Mouse (Mus musculus) heart, embryonic 11.5 days (tissue): ENCODE results near the gene U2surp. TPM values are rescaled to one million over a fixed set of nuclear protein-coding genes. Genes with fewer than 3 reads are reported as not detected.

Experiments
- ATAC-seq: fragments of 200-750 bp; cut with Nextera tagmentation; replicated peaks from 2 replicates; pipeline ENCODE4 v1.8.0; 2017; ENCODE audit warnings: moderate library complexity; ENCODE audit not compliant: insufficient number of reproducible peaks, low FRiP score, low TSS enrichment
- H3K27ac ChIP-seq: fragments of 300-500 bp; sonication (generic); 2 replicates; pipeline ENCODE4 v1.5.1; 2014; ENCODE audit warnings: mild to moderate bottlenecking, low read depth, low read length
- H3K27me3 ChIP-seq: fragments of 300-500 bp; sonication (generic); 2 replicates; pipeline ENCODE4 v1.6.1; 2014; ENCODE audit warnings: mild to moderate bottlenecking, low read length, mixed read lengths; ENCODE audit not compliant: control insufficient read depth, insufficient read depth
- H3K36me3 ChIP-seq: fragments of 300-500 bp; sonication (generic); 2 replicates; pipeline ENCODE4 v1.6.1; 2014; ENCODE audit warnings: mild to moderate bottlenecking, low read length, moderate library complexity, mixed read lengths; ENCODE audit not compliant: control insufficient read depth, insufficient read depth
- H3K4me1 ChIP-seq: fragments of 300-500 bp; sonication (generic); 2 replicates; pipeline ENCODE4 v1.6.1; 2014; ENCODE audit warnings: low read length; ENCODE audit not compliant: control insufficient read depth, insufficient read depth
- H3K4me2 ChIP-seq: fragments of 300-500 bp; sonication (generic); 2 replicates; pipeline ENCODE4 v1.6.1; 2014; ENCODE audit warnings: mild to moderate bottlenecking, moderate library complexity
- H3K4me3 ChIP-seq: fragments of 300-500 bp; sonication (generic); 2 replicates; pipeline ENCODE4 v1.5.1; 2014; ENCODE audit warnings: low read depth, low read length
- H3K9ac ChIP-seq: fragments of 300-500 bp; sonication (generic); 2 replicates; pipeline ENCODE4 v1.6.1; 2014; ENCODE audit warnings: mild to moderate bottlenecking, low read depth, low read length, moderate library complexity
- H3K9me3 ChIP-seq: fragments of 300-500 bp; sonication (generic); replicated peaks from 2 replicates; pipeline ENCODE4 v1.6.1; 2016; ENCODE audit warnings: low read length; ENCODE audit not compliant: control insufficient read depth
- WGBS: fragments of 180-500 bp; shearing (Covaris S2); extraction: QIAGEN DNeasy Blood & Tissue Kit; methylation state at CpG from one replicate; pipeline ENCODE4 v1.1.7; 2014; ENCODE audit not compliant: insufficient replicate concordance; 5-methylcytosine and 5-hydroxymethylcytosine counted together
- polyA plus RNA-seq: library from polyadenylated mRNA; unstranded; fragments of >200 nt; fragmentation: Nextera tagmentation; extraction: Ambion mirVana; gene quantifications from 2 replicates; pipeline ENCODE4 v1.2.1, GENCODE M21; 2014

U2surp gene
- polyA plus RNA-seq, 1 experiment from 2014 or later: 102 TPM

DNA sequence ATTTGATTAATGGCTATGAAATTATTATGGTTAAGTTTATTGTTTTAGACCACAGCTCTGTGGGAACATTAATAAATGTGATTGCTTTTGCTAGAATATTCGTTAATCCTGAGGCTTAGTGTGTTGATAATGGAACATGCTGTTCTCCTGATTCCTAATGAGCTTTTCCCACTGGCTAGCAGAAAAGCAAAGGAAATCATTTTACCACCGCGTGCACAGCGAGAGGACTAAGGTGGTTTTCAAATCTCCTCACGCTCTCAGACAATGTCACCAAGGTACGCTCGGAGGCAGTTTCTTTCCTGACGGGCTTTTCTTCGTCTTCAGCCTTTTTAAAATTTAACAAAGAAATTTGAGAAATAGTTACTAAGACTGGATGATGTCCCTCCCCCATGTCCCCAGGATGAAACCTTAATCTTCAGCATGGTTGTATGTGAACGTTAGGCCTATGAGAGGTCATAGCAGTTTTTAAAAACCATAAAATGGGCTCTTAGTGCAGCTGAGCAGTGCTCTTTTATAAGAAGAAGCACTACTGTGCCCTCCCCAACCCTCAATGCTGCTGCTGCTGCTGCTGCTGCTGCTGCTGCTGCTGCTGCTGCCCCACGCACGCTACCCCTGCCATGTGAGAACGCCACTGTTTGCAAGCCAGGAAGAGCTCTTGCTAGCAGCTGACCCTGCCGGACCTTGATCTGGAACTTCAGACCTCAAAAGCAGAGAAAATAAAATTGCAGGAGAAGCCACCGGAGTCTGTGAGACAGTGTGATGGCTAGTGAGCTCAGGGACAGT is 30.0 kb upstream of the U2surp start:
- 81% methylated on average over 15 of the region's 15 CpGs for whole genome bisulfite sequencing
- H3K4me3 ChIP-seq: no peak overlapping the region
- no peaks in the 10 kb centered on the region for H3K36me3 ChIP-seq
- no peaks in the 10 kb centered on the region for H3K27me3 ChIP-seq
- no peak overlapping the region for H3K9ac ChIP-seq
- no peak for ATAC-seq
- H3K9me3 ChIP-seq: no peaks in the 10 kb centered on the region
- H3K27ac ChIP-seq: no peak overlapping the region
- H3K4me2 ChIP-seq: no peak overlapping the region
- H3K4me1 ChIP-seq: no peaks in the 10 kb centered on the region

DNA sequence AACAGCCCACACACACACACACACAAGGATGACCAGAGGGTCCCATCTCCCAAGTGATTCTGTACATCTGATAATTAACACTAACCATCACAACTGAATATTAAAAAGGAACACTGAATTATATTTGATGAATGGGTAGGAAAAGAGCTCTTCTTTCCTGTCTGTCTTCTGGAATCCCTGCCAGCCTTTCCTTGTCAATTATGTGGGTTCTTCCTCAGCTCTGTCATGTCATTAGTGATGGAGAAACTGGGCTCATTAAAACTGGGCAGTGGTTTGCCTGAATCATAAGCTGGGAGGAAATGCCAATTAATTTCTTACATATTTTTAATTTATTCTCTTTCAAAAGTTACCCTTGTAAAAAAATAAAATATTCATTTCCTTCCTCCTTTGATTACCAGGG is 29.4 kb upstream of the U2surp start:
- ATAC-seq: no peak
- H3K4me2 ChIP-seq: no peak overlapping the region
- no peak overlapping the region for H3K9ac ChIP-seq
- H3K4me3 ChIP-seq: no peak overlapping the region
- no peaks in the 10 kb centered on the region for H3K4me1 ChIP-seq
- H3K27me3 ChIP-seq: no peaks in the 10 kb centered on the region
- H3K9me3 ChIP-seq: no peaks in the 10 kb centered on the region
- H3K36me3 ChIP-seq: no peaks in the 10 kb centered on the region
- H3K27ac ChIP-seq: no peak overlapping the region

DNA sequence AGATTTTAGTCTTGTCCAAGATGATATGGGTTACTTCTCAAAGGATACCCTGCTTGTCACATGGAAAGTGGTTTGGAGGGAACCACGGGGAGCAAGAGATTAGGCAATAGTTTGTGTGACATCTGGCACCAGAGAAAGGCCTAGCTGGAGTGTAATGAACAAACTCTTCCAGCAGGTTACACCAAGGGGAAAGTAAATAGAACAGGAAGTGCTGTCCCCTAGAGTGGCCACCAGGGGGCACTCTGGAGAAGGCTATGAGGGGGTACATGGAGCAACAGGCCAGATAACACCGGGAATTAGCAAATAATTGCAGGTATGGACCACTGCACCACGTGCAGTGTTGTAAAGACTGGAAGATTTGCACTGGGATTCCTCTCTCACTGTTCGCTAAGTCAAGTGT is 28.7 kb upstream of the U2surp start:
- ATAC-seq: no peak
- no peaks in the 10 kb centered on the region for H3K36me3 ChIP-seq
- no peak overlapping the region for H3K9ac ChIP-seq
- 61% methylated on average over 4 of the region's 4 CpGs for WGBS
- H3K9me3 ChIP-seq: no peaks in the 10 kb centered on the region
- no peaks in the 10 kb centered on the region for H3K4me1 ChIP-seq
- no peak overlapping the region for H3K4me3 ChIP-seq
- H3K4me2 ChIP-seq: no peak overlapping the region
- H3K27ac ChIP-seq: no peak overlapping the region
- no peaks in the 10 kb centered on the region for H3K27me3 ChIP-seq

DNA sequence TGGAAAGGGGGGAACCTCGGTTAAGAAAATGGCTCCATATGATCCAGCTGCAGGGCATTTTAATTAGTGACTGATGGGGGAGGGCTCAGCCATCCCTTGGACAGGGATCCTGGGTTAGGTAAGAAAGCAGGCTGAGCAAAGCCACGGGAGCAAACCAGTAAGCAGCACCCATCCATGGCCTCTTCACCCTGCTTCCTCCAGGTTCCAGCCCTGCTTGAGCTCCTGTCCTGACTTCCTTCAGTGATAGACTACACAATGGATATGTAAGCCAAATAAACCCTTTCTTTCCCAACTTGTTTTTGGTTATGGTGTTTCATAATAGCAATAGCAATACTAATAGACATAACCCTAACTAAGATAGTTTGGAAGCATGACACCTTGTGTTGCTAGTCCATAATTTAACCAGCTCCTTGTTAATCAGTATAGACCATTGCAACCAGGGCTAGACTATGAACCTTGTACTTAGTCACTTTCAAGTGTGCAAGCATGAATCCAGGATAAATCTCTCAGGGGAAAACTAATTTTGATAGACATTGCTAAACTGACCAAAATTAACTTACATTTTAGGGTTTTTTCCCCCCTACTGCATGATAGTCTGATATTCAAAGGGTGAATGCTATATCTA is 27.5 kb upstream of the U2surp start:
- no peaks in the 10 kb centered on the region for H3K27me3 ChIP-seq
- H3K4me2 ChIP-seq: no peak overlapping the region
- no peak overlapping the region for H3K27ac ChIP-seq
- no peak overlapping the region for H3K4me3 ChIP-seq
- WGBS: 45% methylated on average over 2 of the region's 2 CpGs
- ATAC-seq: no peak
- H3K9ac ChIP-seq: no peak overlapping the region
- H3K4me1 ChIP-seq: no peaks in the 10 kb centered on the region
- H3K36me3 ChIP-seq: no peaks in the 10 kb centered on the region
- H3K9me3 ChIP-seq: no peaks in the 10 kb centered on the region

DNA sequence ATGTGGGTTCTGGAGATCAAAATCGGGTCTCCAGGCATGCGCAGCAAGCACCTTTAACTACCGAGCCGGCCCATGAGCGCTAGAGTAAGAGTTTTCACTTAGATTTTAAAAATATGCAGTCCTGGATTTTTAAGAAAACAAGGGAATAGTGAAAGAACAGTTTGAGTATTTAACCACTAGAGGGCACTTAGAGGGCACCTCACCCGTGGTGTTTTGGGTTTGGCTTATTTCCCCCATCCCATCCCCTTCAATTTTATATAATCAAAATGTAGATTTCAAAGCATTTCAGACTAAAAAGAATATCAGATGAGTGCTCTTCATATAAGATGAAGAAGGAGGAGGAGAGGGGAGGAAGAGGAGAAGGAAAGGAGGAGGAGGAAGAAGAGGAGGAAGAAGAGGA is 22.0 kb upstream of the U2surp start:
- no peaks in the 10 kb centered on the region for H3K27me3 ChIP-seq
- no peak overlapping the region for H3K4me2 ChIP-seq
- H3K4me1 ChIP-seq: no peaks in the 10 kb centered on the region
- no peak overlapping the region for H3K27ac ChIP-seq
- no peak overlapping the region for H3K4me3 ChIP-seq
- ATAC-seq: no peak
- WGBS: 34% methylated on average over 6 of the region's 6 CpGs
- H3K9me3 ChIP-seq: no peaks in the 10 kb centered on the region
- no peaks in the 10 kb centered on the region for H3K36me3 ChIP-seq
- H3K9ac ChIP-seq: no peak overlapping the region

DNA sequence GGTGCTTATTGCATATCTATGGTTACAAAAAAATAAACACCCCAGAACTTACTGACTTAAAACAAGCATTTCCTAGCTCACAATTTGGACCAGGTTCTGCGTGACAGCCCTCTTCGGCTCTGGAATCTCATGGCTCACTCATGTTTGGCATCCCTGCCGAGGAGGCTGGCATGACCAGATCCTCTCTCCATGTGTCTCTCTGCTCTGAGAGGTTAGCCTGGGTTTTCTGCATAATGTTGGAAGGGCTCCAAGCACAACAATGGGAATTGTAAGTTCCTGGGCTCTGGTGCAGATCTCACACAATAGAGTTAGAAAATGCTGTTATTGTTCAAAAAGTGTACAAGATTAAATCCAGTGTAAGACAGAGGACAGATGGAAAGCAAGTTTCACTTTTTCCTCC is 19.3 kb upstream of the U2surp start:
- H3K27me3 ChIP-seq: no peaks in the 10 kb centered on the region
- WGBS: 63% methylated on average over 3 of the region's 3 CpGs
- no peaks in the 10 kb centered on the region for H3K9me3 ChIP-seq
- no peaks in the 10 kb centered on the region for H3K4me1 ChIP-seq
- no peak overlapping the region for H3K4me2 ChIP-seq
- no peak overlapping the region for H3K4me3 ChIP-seq
- H3K9ac ChIP-seq: no peak overlapping the region
- H3K36me3 ChIP-seq: no peaks in the 10 kb centered on the region
- ATAC-seq: no peak
- no peak overlapping the region for H3K27ac ChIP-seq

DNA sequence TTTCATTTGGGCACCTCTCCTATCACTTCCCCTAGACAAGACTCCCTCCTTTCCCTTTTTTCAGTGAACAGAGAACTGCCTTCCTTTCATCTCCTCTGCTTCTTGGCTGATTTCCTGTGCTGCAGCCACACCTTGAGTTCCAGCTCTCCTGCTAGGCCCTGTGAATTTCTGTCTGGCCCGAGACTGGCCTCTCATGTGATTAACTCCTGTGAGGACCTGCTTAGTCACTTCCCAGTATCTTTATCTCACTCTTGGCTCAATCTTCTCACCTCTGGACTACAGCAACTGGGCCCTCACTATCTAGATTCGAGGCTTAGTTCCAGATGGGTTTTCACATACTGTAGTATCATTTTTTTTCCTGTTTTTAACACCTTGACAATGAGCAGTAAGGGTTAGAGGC is 15.9 kb upstream of the U2surp start:
- ATAC-seq: no peak
- Histone ChIP-seq H3K27me3 (no peaks in the 10 kb centered on the region), H3K9ac (no peak overlapping the region), H3K9me3 (no peaks in the 10 kb centered on the region), H3K27ac (no peak overlapping the region), H3K4me2 (no peak overlapping the region), H3K36me3 (no peaks in the 10 kb centered on the region), H3K4me3 (no peak overlapping the region), H3K4me1 (no peaks in the 10 kb centered on the region)
- 12% methylated on average over 2 of the region's 2 CpGs for WGBS

DNA sequence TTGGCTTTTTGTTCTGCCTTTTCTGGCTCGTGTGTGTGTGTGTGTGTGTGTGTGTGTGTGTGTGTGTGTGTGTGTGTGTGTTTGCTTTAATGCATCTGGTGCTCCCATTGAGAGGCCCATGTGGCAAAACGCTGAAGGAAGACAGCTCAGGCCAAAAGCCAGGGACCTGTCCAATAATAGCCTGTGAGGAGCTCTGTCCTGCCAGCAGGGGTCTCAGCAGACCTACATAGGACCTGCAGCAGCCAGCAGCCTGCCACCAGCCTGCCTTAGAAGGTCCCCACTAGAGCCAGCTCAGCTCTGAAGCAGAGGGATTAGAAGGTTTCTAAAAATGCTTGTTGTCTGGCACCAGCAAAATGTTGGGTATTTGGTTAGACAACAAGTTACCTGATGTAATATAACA is 14.2 kb upstream of the U2surp start:
- Histone ChIP-seq H3K36me3 (no peaks in the 10 kb centered on the region), H3K27ac (no peak overlapping the region), H3K4me3 (no peak overlapping the region), H3K27me3 (no peaks in the 10 kb centered on the region), H3K4me2 (no peak overlapping the region), H3K9me3 (no peaks in the 10 kb centered on the region), H3K4me1 (no peaks in the 10 kb centered on the region), H3K9ac (no peak overlapping the region)
- 0 out of 2 replicates have a peak, but pooled peaks have one; percentile 69 for ATAC-seq
- 9% methylated on average over 2 of the region's 2 CpGs for WGBS

DNA sequence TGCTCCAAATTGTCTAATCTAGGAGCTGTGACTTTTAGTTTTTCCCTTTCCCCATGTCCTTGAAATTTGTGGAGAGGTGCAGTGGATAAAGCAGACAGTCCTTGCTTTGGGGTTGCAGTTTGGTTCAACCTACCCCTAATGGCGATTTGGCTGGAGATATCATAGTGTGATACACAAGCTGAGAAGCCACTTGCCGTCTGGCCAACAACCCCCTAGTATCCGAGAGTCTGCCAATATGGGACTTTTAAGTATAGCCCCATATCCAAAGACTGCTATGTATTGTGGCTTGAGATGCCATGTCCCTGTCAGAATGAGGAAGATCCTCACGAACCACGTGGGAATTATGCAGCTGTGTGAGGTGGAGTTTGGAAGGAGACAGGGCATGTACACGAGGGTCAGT is 13.6 kb upstream of the U2surp start:
- no peak overlapping the region for H3K4me3 ChIP-seq
- no peaks in the 10 kb centered on the region for H3K4me1 ChIP-seq
- no peak overlapping the region for H3K4me2 ChIP-seq
- no peak for ATAC-seq
- H3K36me3 ChIP-seq: no peaks in the 10 kb centered on the region
- no peaks in the 10 kb centered on the region for H3K27me3 ChIP-seq
- H3K9me3 ChIP-seq: no peaks in the 10 kb centered on the region
- no peak overlapping the region for H3K27ac ChIP-seq
- 80% methylated on average over 6 of the region's 6 CpGs for WGBS
- H3K9ac ChIP-seq: no peak overlapping the region
